Mouse (Mus musculus): ENCODE data around the gene Enpp5.
A peak's percentile ranks its signal among the peaks of the same experiment; 100 is the strongest.

Gene Enpp5

DNA sequence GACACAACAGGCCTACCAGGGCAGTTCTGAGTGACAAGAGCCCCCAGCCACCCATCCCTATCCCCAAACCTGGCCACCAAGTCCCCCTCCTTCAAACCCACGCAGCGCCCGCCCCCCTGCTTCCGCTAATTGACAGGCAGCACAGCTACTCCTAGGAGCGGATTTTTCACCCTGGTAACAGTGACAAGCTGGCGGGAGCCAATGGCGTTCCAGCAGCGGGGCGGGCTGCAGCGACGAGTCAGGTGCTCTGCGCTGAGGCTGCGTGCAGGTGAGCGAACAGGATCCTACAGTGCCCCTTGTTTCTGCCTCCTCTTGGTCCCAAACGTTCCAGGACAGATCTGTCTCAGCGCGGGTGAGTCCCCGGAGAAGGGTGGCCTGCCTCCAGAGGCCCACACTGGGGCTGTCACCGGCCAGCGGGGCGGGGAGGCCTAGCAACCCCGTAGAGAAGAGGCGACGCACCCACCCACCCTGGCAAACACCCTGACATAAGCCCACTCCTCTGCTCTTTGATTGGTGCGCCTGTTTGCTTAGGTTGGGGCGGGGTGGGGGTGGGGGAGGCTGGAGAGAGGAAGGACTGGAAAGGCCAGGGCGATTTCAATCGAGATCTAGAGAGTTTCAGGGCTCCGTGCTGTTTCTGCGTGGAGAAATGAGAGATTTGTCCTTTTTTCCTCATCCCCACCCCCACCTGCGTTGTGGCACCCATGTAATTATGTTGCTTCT, at the start of gene Enpp5:
Gene Enpp5, plus strand, starts transcription at position 183 of the 720 bp plus-strand sequence.
- DNase-seq (ENCODE audit: low spot score), result peak; percentile 84

DNA sequence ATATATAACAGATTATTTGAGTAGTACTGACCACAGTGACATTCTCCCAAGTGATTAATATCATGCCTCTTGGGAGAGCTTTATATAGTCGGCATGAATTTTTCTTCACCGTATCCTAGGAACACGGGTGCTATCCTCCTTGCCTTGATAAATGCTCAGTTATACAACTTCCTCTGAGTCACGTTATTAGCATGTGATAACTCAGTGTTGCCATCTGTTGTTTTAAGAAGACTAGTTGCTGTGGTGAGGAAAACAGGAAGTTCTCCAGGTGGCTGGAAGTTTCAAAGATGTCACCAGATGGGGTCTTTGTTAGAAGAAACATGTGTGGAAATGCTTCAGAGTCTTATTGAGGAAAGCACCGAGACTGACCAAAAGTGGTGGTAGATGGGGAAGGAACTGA, 49.0 kb upstream of the Enpp5 start:
- DNase-seq (ENCODE audit: low spot score), result no peak

GRCm38 (mm10) chr17:44030776-44031587, 47.6 kb upstream of the Enpp5 start:
- DNase-seq (ENCODE audit: low spot score), result no peak

GRCm38 (mm10) chr17:44035005-44035404, 43.6 kb upstream of the Enpp5 start:
- no peak for DNase-seq (ENCODE audit: low spot score)

DNA sequence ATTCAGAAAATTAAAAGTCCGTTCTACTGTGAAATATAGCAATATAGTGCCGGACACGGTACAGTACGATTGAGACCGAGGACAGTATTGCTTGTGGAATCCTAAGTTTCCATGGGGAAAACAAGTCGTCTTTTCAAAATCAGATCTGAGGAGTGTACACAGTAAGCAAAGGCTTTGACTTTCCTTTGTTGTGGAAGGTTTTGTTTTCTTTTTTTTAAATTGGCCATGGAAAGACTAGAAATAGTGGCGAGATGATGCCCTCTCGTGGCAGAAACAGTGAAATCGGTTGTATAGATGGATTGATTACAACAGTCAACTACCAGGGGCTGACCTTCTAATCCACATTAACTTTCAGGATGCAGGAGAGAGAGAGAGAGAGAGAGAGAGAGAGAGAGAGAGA, 40.0 kb upstream of the Enpp5 start:
- DNase-seq (ENCODE audit: low spot score), result peak; percentile 58

- DNase-seq (ENCODE audit: low spot score), result no peak
These were observed 38.2 kb upstream of the Enpp5 start for GRCm38 (mm10) chr17:44040449-44040848.

- no peak for DNase-seq (ENCODE audit: low spot score)
These were observed 36.3 kb upstream of the Enpp5 start for GRCm38 (mm10) chr17:44042301-44042700.

DNA sequence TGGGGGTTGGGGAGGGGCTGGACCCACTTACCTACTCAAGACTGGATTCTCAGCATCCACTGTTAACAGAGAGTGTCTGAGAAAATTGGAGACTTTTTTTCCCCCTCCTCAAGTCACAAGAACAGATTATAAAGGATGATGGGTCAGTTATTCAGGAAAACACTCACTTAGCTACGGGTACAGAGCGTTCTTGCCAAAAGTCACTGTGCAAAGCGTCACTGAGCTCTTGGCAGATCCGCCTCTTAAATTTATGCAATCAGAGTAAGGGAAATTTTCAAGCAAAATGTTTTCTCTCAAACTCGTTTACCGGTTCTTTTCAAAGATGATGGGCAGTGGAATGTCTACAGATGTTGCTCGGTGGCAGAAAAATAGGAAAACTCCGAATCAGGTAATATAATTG, 35.8 kb upstream of the Enpp5 start:
- no peak for DNase-seq (ENCODE audit: low spot score)

GRCm38 (mm10) chr17:44053427-44053826, 25.2 kb upstream of the Enpp5 start:
- DNase-seq (ENCODE audit: low spot score), result no peak

- DNase-seq (ENCODE audit: low spot score), result no peak
These were observed 21.5 kb upstream of the Enpp5 start for GRCm38 (mm10) chr17:44057123-44057522.

DNA sequence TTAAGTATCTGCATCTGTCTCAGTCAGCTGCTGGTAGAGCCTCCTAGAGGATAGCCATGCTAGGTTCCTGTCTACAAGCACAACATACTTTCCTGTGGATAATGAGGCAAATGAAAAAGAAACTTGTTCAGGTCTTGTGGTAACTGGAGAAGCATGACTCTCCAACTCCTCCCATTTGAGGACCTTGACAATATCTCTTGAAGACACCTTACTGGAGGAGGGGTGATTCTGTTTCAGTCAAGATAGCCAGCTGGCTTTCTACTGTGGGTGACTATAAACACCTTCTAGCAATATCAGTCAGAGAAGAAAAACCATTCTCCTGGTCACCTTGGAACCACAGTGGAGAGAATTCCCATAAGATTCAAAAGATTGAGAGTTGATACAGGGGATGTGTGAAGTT, 20.5 kb upstream of the Enpp5 start:
- no peak for DNase-seq (ENCODE audit: low spot score)

DNA sequence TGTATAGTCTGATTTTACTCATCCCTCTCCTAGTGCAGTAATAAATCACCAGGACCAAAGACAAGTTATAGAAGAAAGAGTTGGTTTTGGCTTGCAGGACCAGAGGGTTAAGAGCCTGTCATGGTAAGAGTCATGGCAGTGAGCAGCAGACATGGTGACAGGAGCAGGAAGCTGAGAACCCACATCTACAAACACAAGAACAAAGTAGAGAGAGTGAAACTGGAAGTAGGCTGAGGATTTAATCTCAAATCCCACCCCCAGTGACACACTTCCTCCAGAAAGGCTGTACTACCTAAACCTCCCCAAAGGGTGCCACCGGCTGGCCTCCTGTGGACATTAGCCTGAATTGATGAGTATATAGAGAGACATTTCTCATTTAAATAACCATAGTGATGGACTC, 17.8 kb upstream of the Enpp5 start:
- no peak for DNase-seq (ENCODE audit: low spot score)

DNA sequence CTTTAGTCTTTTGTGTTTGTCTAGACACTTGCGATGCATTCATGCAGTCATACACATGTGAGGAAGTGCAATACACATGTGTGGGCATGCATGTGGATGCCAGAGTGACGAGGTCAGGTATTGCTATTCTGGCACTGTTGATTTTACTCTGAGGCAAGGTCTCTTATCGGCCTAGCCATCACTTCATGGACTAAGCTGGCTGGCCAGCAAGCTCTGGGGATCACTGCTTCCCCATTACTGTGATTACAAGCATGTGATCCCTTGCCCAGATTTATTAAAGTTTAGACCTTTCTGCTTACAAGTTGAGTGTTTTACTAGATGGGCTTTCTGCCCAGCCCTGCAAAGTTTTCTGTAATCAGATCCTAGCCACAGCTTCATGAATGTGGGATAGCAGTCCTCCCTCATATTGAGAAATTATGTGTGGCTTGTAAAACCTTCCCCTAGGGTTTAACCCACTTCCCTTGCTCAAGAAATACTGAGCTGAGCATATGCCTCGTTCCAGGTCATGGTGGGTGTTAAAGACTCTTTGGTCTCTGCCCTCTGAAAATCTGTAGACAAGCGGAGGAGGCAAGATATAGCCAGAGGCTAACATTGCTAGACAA, 17.2 kb upstream of the Enpp5 start:
- DNase-seq (ENCODE audit: low spot score), result no peak

GRCm38 (mm10) chr17:44068876-44069275, 9.7 kb upstream of the Enpp5 start:
- DNase-seq (ENCODE audit: low spot score), result no peak

GRCm38 (mm10) chr17:44071680-44072079, 6.9 kb upstream of the Enpp5 start:
- DNase-seq (ENCODE audit: low spot score), result no peak

- no peak for DNase-seq (ENCODE audit: low spot score)
These were observed 3.0 kb upstream of the Enpp5 start for GRCm38 (mm10) chr17:44075601-44076000.

GRCm38 (mm10) chr17:44076051-44076680, 2.4 kb upstream of the Enpp5 start:
- no peak for DNase-seq (ENCODE audit: low spot score)

DNA sequence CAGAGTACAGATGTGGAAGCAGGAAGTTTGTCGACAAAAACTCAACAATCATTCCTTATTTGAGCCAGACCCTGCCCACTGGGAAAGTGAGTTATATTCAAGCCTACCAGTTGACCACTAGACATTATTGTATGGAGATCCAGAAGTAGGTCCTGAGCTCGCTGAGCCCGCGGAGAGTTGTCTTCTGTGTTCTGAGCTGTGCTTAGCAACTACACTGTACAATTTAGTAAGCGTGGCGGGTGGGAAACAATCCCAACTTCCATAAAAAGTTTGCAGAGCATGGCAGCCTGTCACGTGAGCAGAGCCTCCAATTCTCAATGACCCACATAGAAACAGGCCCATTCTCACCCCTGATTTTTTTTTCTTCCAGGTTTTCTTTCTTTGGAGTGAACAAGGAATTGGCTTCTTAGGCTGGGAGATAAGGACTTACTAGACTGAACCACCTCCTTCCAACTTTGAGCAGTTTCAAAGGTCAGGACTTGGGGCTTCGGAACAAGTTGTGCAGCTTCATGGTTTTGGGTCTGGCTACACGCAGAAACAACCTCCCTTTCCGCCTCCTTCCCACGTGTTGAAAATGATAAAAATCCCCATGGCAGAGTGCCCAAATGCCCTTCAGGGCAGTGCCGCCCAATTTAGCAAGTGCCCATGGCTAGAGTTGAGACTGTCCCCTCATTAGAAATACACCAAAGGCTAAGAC, 1.3 kb upstream of the Enpp5 start:
- DNase-seq (ENCODE audit: low spot score), result peak; percentile 59

- no peak for DNase-seq (ENCODE audit: low spot score)
These were observed 811 bp upstream of the Enpp5 start for GRCm38 (mm10) chr17:44077843-44078160.

DNA sequence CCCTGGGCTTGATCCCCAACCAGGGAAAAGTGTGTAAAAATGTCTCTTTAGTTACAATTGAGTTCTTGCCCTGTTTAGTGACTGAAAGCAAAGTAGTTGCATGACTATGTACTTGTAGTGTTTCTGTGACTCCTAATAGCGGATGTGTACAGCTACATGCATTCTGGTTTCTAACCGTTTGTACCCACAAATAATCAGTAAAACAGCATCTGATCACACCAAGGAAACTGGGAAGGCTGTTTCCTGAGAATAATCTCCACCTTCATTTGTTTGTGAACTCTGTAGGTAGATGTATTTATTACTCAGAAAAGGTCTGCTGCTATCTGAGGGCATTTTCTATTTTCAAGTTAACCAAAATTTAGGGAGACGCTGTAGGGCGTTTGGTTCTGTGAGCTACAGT, 4.5 kb downstream of the Enpp5 start:
- DNase-seq (ENCODE audit: low spot score), result no peak

GRCm38 (mm10) chr17:44088226-44088625, 9.6 kb downstream of the Enpp5 start:
- no peak for DNase-seq (ENCODE audit: low spot score)

DNA sequence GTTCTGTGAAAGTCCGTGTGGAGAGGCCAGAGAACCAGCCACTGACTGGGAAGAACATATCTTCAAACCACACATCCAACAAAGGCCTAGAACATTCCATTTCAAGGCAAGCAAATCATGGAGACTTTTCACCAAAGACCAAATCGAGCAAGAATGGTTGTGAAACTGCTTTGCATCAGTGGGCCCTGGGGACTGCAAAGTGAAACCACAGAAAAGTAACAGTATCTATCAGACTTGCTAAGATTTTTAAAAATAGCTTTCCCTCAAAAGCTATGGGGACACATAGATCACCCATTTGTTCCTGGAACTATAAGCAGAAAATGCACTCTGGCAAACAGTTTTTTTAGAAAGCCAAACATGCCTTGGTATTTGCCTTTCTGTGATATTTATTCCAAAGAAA, 12.3 kb downstream of the Enpp5 start:
- DNase-seq (ENCODE audit: low spot score), result no peak
